Mouse (Mus musculus): Measurements from ENCODE around the gene Grk3. TPM values are rescaled to one million over a fixed set of nuclear protein-coding genes. Genes with fewer than 3 reads are reported as not detected.

Gene Grk3
- polyA plus RNA-seq, 1 experiment from 2014 or later, result 3.6 TPM

GRCm38 (mm10) chr5:112981931-112982330, 33.7 kb downstream of the Grk3 start:
- 97% methylated on average over 6 of the region's 6 CpGs for WGBS (ENCODE audit: missing documents)
- Histone ChIP-seq H3K79me2 (ENCODE audit: inconsistent target) (no peaks in the 10 kb centered on the region), H3K27ac (no peak overlapping the region), H3K36me3 (ENCODE audit: inconsistent target) (no peaks in the 10 kb centered on the region), H3K4me3 (ENCODE audit: inconsistent target) (no peak overlapping the region)

- no peak overlapping the region for H3K4me3 ChIP-seq (ENCODE audit: inconsistent target)
- no peaks in the 10 kb centered on the region for H3K79me2 ChIP-seq (ENCODE audit: inconsistent target)
- WGBS (ENCODE audit: missing documents), result 85% methylated on average over 7 of the region's 7 CpGs
- H3K36me3 ChIP-seq (ENCODE audit: inconsistent target), result no peaks in the 10 kb centered on the region
- H3K27ac ChIP-seq, result no peak overlapping the region
Observed at GRCm38 (mm10) chr5:112979710-112980109, 35.9 kb downstream of the Grk3 start.

GRCm38 (mm10) chr5:112979195-112979594, 36.4 kb downstream of the Grk3 start:
- Histone ChIP-seq H3K36me3 (ENCODE audit: inconsistent target) (no peaks in the 10 kb centered on the region), H3K4me3 (ENCODE audit: inconsistent target) (no peak overlapping the region), H3K27ac (no peak overlapping the region), H3K79me2 (ENCODE audit: inconsistent target) (no peaks in the 10 kb centered on the region)
- whole genome bisulfite sequencing (ENCODE audit: missing documents), result 97% methylated on average over 9 of the region's 9 CpGs

GRCm38 (mm10) chr5:112977089-112977488, 38.5 kb downstream of the Grk3 start:
- Histone ChIP-seq H3K79me2 (ENCODE audit: inconsistent target) (no peaks in the 10 kb centered on the region), H3K27ac (no peak overlapping the region), H3K36me3 (ENCODE audit: inconsistent target) (no peaks in the 10 kb centered on the region), H3K4me3 (ENCODE audit: inconsistent target) (no peak overlapping the region)
- 88% methylated on average over 5 of the region's 5 CpGs for WGBS (ENCODE audit: missing documents)

GRCm38 (mm10) chr5:112973596-112973995, 42.0 kb downstream of the Grk3 start:
- Histone ChIP-seq H3K79me2 (ENCODE audit: inconsistent target) (no peaks in the 10 kb centered on the region), H3K27ac (no peak overlapping the region), H3K36me3 (ENCODE audit: inconsistent target) (no peaks in the 10 kb centered on the region), H3K4me3 (ENCODE audit: inconsistent target) (no peak overlapping the region)
- 9% methylated on average over 7 of the region's 7 CpGs for WGBS (ENCODE audit: missing documents)

- H3K4me3 ChIP-seq (ENCODE audit: inconsistent target), result no peak overlapping the region
- H3K79me2 ChIP-seq (ENCODE audit: inconsistent target), result no peaks in the 10 kb centered on the region
- 21% methylated on average over 12 of the region's 12 CpGs for WGBS (ENCODE audit: missing documents)
- peak overlapping the region; percentile 27; the same call in 1 of the 2 replicates for H3K27ac ChIP-seq
- H3K36me3 ChIP-seq (ENCODE audit: inconsistent target), result no peaks in the 10 kb centered on the region
Observed at GRCm38 (mm10) chr5:112972297-112972696, 43.3 kb downstream of the Grk3 start.

- WGBS (ENCODE audit: missing documents), result 91% methylated on average over 4 of the region's 4 CpGs
- Histone ChIP-seq H3K27ac (no peak overlapping the region), H3K36me3 (ENCODE audit: inconsistent target) (no peaks in the 10 kb centered on the region), H3K79me2 (ENCODE audit: inconsistent target) (no peaks in the 10 kb centered on the region), H3K4me3 (ENCODE audit: inconsistent target) (no peak overlapping the region)
Observed at GRCm38 (mm10) chr5:112963495-112963894, 52.1 kb downstream of the Grk3 start.

- H3K27ac ChIP-seq, result no peak overlapping the region
- H3K36me3 ChIP-seq (ENCODE audit: inconsistent target), result no peaks in the 10 kb centered on the region
- H3K79me2 ChIP-seq (ENCODE audit: inconsistent target), result no peaks in the 10 kb centered on the region
- H3K4me3 ChIP-seq (ENCODE audit: inconsistent target), result no peak overlapping the region
- 83% methylated on average over 6 of the region's 6 CpGs for WGBS (ENCODE audit: missing documents)
Observed at GRCm38 (mm10) chr5:112962166-112962565, 53.4 kb downstream of the Grk3 start.

- H3K36me3 ChIP-seq (ENCODE audit: inconsistent target), result no peaks in the 10 kb centered on the region
- H3K4me3 ChIP-seq (ENCODE audit: inconsistent target), result no peak overlapping the region
- no peaks in the 10 kb centered on the region for H3K79me2 ChIP-seq (ENCODE audit: inconsistent target)
- H3K27ac ChIP-seq, result no peak overlapping the region
- 84% methylated on average over 3 of the region's 3 CpGs for WGBS (ENCODE audit: missing documents)
Observed at GRCm38 (mm10) chr5:112960911-112961310, 54.7 kb downstream of the Grk3 start.

GRCm38 (mm10) chr5:112958293-112958692, 57.3 kb downstream of the Grk3 start:
- 94% methylated on average over 4 of the region's 5 CpGs for WGBS (ENCODE audit: missing documents)
- H3K27ac ChIP-seq, result no peak overlapping the region
- no peaks in the 10 kb centered on the region for H3K79me2 ChIP-seq (ENCODE audit: inconsistent target)
- no peak overlapping the region for H3K4me3 ChIP-seq (ENCODE audit: inconsistent target)
- H3K36me3 ChIP-seq (ENCODE audit: inconsistent target), result no peaks in the 10 kb centered on the region

GRCm38 (mm10) chr5:112956841-112957240, 58.8 kb downstream of the Grk3 start:
- no peaks in the 10 kb centered on the region for H3K36me3 ChIP-seq (ENCODE audit: inconsistent target)
- 90% methylated on average over 12 of the region's 12 CpGs for WGBS (ENCODE audit: missing documents)
- H3K27ac ChIP-seq, result no peak overlapping the region
- no peak overlapping the region for H3K4me3 ChIP-seq (ENCODE audit: inconsistent target)
- no peaks in the 10 kb centered on the region for H3K79me2 ChIP-seq (ENCODE audit: inconsistent target)

- Histone ChIP-seq H3K4me3 (ENCODE audit: inconsistent target) (no peak overlapping the region), H3K79me2 (ENCODE audit: inconsistent target) (no peaks in the 10 kb centered on the region), H3K36me3 (ENCODE audit: inconsistent target) (no peaks in the 10 kb centered on the region), H3K27ac (no peak overlapping the region)
- WGBS (ENCODE audit: missing documents), result 95% methylated on average over 8 of the region's 8 CpGs
Observed at GRCm38 (mm10) chr5:112956368-112956767, 59.2 kb downstream of the Grk3 start.

- Histone ChIP-seq H3K4me3 (ENCODE audit: inconsistent target) (no peak overlapping the region), H3K79me2 (ENCODE audit: inconsistent target) (no peaks in the 10 kb centered on the region), H3K27ac (peak overlapping the region; percentile 77), H3K36me3 (ENCODE audit: inconsistent target) (no peaks in the 10 kb centered on the region)
- 39% methylated on average over 3 of the region's 3 CpGs for WGBS (ENCODE audit: missing documents)
Observed at GRCm38 (mm10) chr5:112950847-112951246, 64.7 kb downstream of the Grk3 start.

GRCm38 (mm10) chr5:112945925-112946324, 69.7 kb downstream of the Grk3 start:
- Histone ChIP-seq H3K79me2 (ENCODE audit: inconsistent target) (no peaks in the 10 kb centered on the region), H3K27ac (no peak overlapping the region), H3K4me3 (ENCODE audit: inconsistent target) (no peak overlapping the region), H3K36me3 (ENCODE audit: inconsistent target) (peaks cover 5% of the 10 kb centered on the region; the same call in 1 of the 2 replicates)
- 93% methylated on average over 7 of the region's 7 CpGs for WGBS (ENCODE audit: missing documents)

GRCm38 (mm10) chr5:112942244-112942643, 73.3 kb downstream of the Grk3 start:
- Histone ChIP-seq H3K27ac (no peak overlapping the region), H3K79me2 (ENCODE audit: inconsistent target) (no peaks in the 10 kb centered on the region), H3K36me3 (ENCODE audit: inconsistent target) (peaks cover 5% of the 10 kb centered on the region; the same call in 1 of the 2 replicates), H3K4me3 (ENCODE audit: inconsistent target) (no peak overlapping the region)
- 93% methylated on average over 7 of the region's 7 CpGs for WGBS (ENCODE audit: missing documents)

- Histone ChIP-seq H3K27ac (no peak overlapping the region), H3K4me3 (ENCODE audit: inconsistent target) (no peak overlapping the region), H3K36me3 (ENCODE audit: inconsistent target) (peaks cover 8% of the 10 kb centered on the region; the same call in 1 of the 2 replicates), H3K79me2 (ENCODE audit: inconsistent target) (no peaks in the 10 kb centered on the region)
- 98% methylated on average over 8 of the region's 12 CpGs for WGBS (ENCODE audit: missing documents)
Observed at GRCm38 (mm10) chr5:112941001-112941400, 74.6 kb downstream of the Grk3 start.
